ENCODE assay signal across 17 mouse cellular contexts in the genomic region with DNA sequence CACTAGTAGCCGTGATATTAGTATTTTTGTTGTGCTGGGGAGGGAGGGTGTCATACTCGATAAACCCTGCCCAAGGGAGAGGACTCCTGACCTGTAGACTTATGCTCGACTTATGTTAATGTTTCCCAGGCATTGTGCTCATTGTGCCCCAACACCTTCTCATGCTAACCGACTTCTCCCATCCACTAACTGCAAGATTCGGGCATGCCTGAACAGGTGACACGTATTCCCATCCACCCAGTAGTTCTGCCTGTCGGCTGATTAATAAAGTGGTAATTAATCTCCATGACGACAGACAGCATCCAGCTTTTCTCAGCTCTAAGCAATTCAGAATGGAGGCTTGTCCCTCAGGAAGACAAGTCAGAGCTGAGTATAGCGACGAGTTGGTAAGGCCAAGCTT. TPM values are rescaled to one million over a fixed set of nuclear protein-coding genes. Genes with fewer than 3 reads are reported as not detected.
DNase-seq lines count a peak whose midpoint lies in the region; ATAC-seq and TF ChIP-seq lines count a peak whose summit lies in the region.
"Had no signal": no experiment of that assay in that cellular context is flagged by ENCODE, and none has a peak within 500 bp of the region (broad histone marks: within the 10 kb centered on the region; RNA-seq: fewer than 3 reads in every experiment).

No protein-coding gene starts in this region.

- H3K4me2 ChIP-seq in embryonic facial prominence, embryonic 14.5 days (ENCODE audit: low read depth, low read length), result no peak overlapping the region
- H3K4me2 ChIP-seq in forebrain, embryonic 16.5 days (ENCODE audit: low read length), result no peak overlapping the region
- H3K4me2 ChIP-seq in kidney, postnatal 0 days (ENCODE audit: low read length), result no peak overlapping the region
- H3K4me2 ChIP-seq: midbrain, embryonic 11.5 days had no signal

- no peaks in the 10 kb centered on the region; the same call in 1 of the 2 replicates for H3K36me3 ChIP-seq in kidney, adult 2 months (ENCODE audit: control insufficient read depth, insufficient read depth, low read length)
- H3K36me3 ChIP-seq in embryonic facial prominence, embryonic 14.5 days (ENCODE audit: control insufficient read depth, insufficient read depth, low read length), result peaks cover 10% of the 10 kb centered on the region; the same call in 1 of the 2 replicates
- H3K36me3 ChIP-seq in forebrain, embryonic 16.5 days (ENCODE audit: control insufficient read depth, insufficient read depth), result peaks cover 5% of the 10 kb centered on the region
- H3K36me3 ChIP-seq in kidney, postnatal 0 days (ENCODE audit: insufficient read depth, low read length), result no peaks in the 10 kb centered on the region

- TF ChIP-seq POLR2A in kidney, adult 2 months (IDR thresholded peaks at IDR 0.05; ENCODE audit: low read depth, low read length), result no peak

- 50% methylated on average over 10 of the region's 10 CpGs for WGBS in kidney, adult 2 months
- 72% methylated on average over 10 of the region's 10 CpGs for WGBS in embryonic facial prominence, embryonic 14.5 days
- 56% methylated on average over 10 of the region's 10 CpGs for WGBS in forebrain, embryonic 16.5 days
- WGBS in kidney, postnatal 0 days, result 56% methylated on average over 10 of the region's 10 CpGs

- peak overlapping the region; percentile 58 for H3K27ac ChIP-seq in kidney, adult 2 months (ENCODE audit: insufficient read depth, low read depth, low read length)
- no peak overlapping the region for H3K27ac ChIP-seq in embryonic facial prominence, embryonic 14.5 days (replicated peaks; ENCODE audit: low read depth, low read length)
- H3K27ac ChIP-seq in forebrain, embryonic 16.5 days (ENCODE audit: low read length), result no peak overlapping the region; the same call in 1 of the 2 replicates
- H3K27ac ChIP-seq in kidney, postnatal 0 days, result 0 out of 2 replicates have a peak overlapping the region, but pooled peaks have one; percentile 36
- H3K27ac ChIP-seq: heart, adult 2 months had no signal

- ATAC-seq in embryonic facial prominence, embryonic 14.5 days (ENCODE audit: low read depth), result peak; percentile 18; the same call in 1 of the 2 replicates
- peak; percentile 84 for ATAC-seq in forebrain, embryonic 16.5 days
- ATAC-seq in kidney, postnatal 0 days (replicated peaks; ENCODE audit: low FRiP score, low read depth), result peak; percentile 88

- no peaks in the 10 kb centered on the region for H3K9me3 ChIP-seq in embryonic facial prominence, embryonic 14.5 days (ENCODE audit: control insufficient read depth, low read length)
- H3K9me3 ChIP-seq in forebrain, embryonic 16.5 days (ENCODE audit: control insufficient read depth, low read length), result no peaks in the 10 kb centered on the region
- no peaks in the 10 kb centered on the region for H3K9me3 ChIP-seq in kidney, postnatal 0 days (replicated peaks; ENCODE audit: low read length)

- H3K4me1 ChIP-seq in kidney, adult 2 months (ENCODE audit: control insufficient read depth, insufficient read depth, low read length), result peaks cover 17% of the 10 kb centered on the region; the same call in 1 of the 2 replicates
- H3K4me1 ChIP-seq in embryonic facial prominence, embryonic 14.5 days (ENCODE audit: control insufficient read depth, insufficient read depth, low read length), result no peaks in the 10 kb centered on the region
- H3K4me1 ChIP-seq in forebrain, embryonic 16.5 days (replicated peaks; ENCODE audit: control insufficient read depth, insufficient read depth, low read length), result no peaks in the 10 kb centered on the region; the same call in 1 of the 2 replicates
- H3K4me1 ChIP-seq in kidney, postnatal 0 days (replicated peaks; ENCODE audit: insufficient read depth, low read length), result 0 out of 2 replicates have a peak, but pooled peaks cover 5% of the 10 kb centered on the region

- TF ChIP-seq CTCF in kidney, adult 2 months (conservative IDR thresholded peaks at IDR 0.05; ENCODE audit: insufficient read depth, insufficient read length, low read depth, low read length), result no peak
- TF ChIP-seq CTCF in kidney, postnatal 0 days (IDR thresholded peaks at IDR 0.05; ENCODE audit: low read depth), result no peak

- H3K4me3 ChIP-seq in kidney, adult 2 months (ENCODE audit: insufficient read depth, low read depth, low read length), result no peak overlapping the region
- no peak overlapping the region for H3K4me3 ChIP-seq in embryonic facial prominence, embryonic 14.5 days (ENCODE audit: low read depth, low read length)
- no peak overlapping the region for H3K4me3 ChIP-seq in forebrain, embryonic 16.5 days (replicated peaks; ENCODE audit: low read length)
- H3K4me3 ChIP-seq in kidney, postnatal 0 days (replicated peaks; ENCODE audit: low read depth, low read length), result no peak overlapping the region
- H3K4me3 ChIP-seq: heart, adult 2 months had no signal

- peak; percentile 63 for DNase-seq in kidney, adult 2 months
- no peak for DNase-seq in kidney, postnatal 14 days
- peak; percentile 52 for DNase-seq in embryonic facial prominence, embryonic 14.5 days (ENCODE audit: low spot score)
- DNase-seq in kidney, postnatal 0 days (ENCODE audit: low spot score), result peak; percentile 10
- no peak for DNase-seq in cerebellum, adult 11-12 months
- no peak for DNase-seq in embryo, embryonic 9.5 days (ENCODE audit: extremely low spot score)
- DNase-seq: adrenal gland, postnatal 10 days; cerebellum, postnatal 14 days; gastrocnemius, postnatal 10 days; heart, adult 2 months; heart, postnatal 10 days; lung, adult 18-20 months; lung, postnatal 4 days; right cerebral cortex, postnatal 25 days; thymus, adult 2 months had no signal

- no peak overlapping the region for H3K9ac ChIP-seq in embryonic facial prominence, embryonic 14.5 days (ENCODE audit: low read depth, low read length)
- no peak overlapping the region for H3K9ac ChIP-seq in forebrain, embryonic 16.5 days (replicated peaks; ENCODE audit: low read depth, low read length)
- no peak overlapping the region for H3K9ac ChIP-seq in kidney, postnatal 0 days (ENCODE audit: low read depth, low read length)

- no peaks in the 10 kb centered on the region for H3K27me3 ChIP-seq in kidney, adult 2 months (replicated peaks; ENCODE audit: control insufficient read depth, insufficient read depth, low read length)
- H3K27me3 ChIP-seq in embryonic facial prominence, embryonic 14.5 days (replicated peaks; ENCODE audit: control insufficient read depth, insufficient read depth, low read length), result no peaks in the 10 kb centered on the region
- no peaks in the 10 kb centered on the region for H3K27me3 ChIP-seq in forebrain, embryonic 16.5 days (replicated peaks; ENCODE audit: control insufficient read depth, insufficient read depth, low read length)
- H3K27me3 ChIP-seq in kidney, postnatal 0 days (ENCODE audit: insufficient read depth, low read length), result no peaks in the 10 kb centered on the region

RNA-seq across cellular contexts. Expression of a gene that starts 13.3 kb away (rescaled TPM):
- 68.5 and 84.0 TPM in 2 replicates for polyA plus RNA-seq in kidney, adult 2 months (2012; rRNA removed)
- polyA plus RNA-seq in embryonic facial prominence, embryonic 14.5 days (2014; fragmentation: Nextera tagmentation; extraction: Ambion mirVana), result 29.3 and 36.2 TPM in 2 replicates
- polyA plus RNA-seq in forebrain, embryonic 16.5 days (2015; fragmentation: Nextera tagmentation; extraction: Ambion mirVana), result 40.8 and 43.9 TPM in 2 replicates
- polyA plus RNA-seq in kidney, postnatal 0 days (2015; fragmentation: Nextera tagmentation; extraction: Ambion mirVana), result 47.4 and 54.5 TPM in 2 replicates

RNA-seq across cellular contexts. Expression of a gene that starts 33.6 kb away (rescaled TPM):
- 28.0 and 29.2 TPM in 2 replicates for polyA plus RNA-seq in kidney, adult 2 months (2012; rRNA removed)
- polyA plus RNA-seq in embryonic facial prominence, embryonic 14.5 days (2014; fragmentation: Nextera tagmentation; extraction: Ambion mirVana), result 7.1 and 9.4 TPM in 2 replicates
- polyA plus RNA-seq in forebrain, embryonic 16.5 days (2015; fragmentation: Nextera tagmentation; extraction: Ambion mirVana), result 5.1 and 6.0 TPM in 2 replicates
- 10.1 and 17.8 TPM in 2 replicates for polyA plus RNA-seq in kidney, postnatal 0 days (2015; fragmentation: Nextera tagmentation; extraction: Ambion mirVana)

RNA-seq across cellular contexts. Expression of a gene that starts 35.2 kb away (rescaled TPM):
- polyA plus RNA-seq in kidney, adult 2 months (2012; rRNA removed), result 7.4 and 7.6 TPM in 2 replicates
- 14.3 and 15.6 TPM in 2 replicates for polyA plus RNA-seq in embryonic facial prominence, embryonic 14.5 days (2014; fragmentation: Nextera tagmentation; extraction: Ambion mirVana)
- polyA plus RNA-seq in forebrain, embryonic 16.5 days (2015; fragmentation: Nextera tagmentation; extraction: Ambion mirVana), result 27.2 and 30.7 TPM in 2 replicates
- 16.5 and 18.9 TPM in 2 replicates for polyA plus RNA-seq in kidney, postnatal 0 days (2015; fragmentation: Nextera tagmentation; extraction: Ambion mirVana)

RNA-seq across cellular contexts. Expression of a gene that starts 35.7 kb away (rescaled TPM):
- polyA plus RNA-seq in kidney, adult 2 months (2012; rRNA removed), result 15.5 and 18.4 TPM in 2 replicates
- 26.6 and 27.4 TPM in 2 replicates for polyA plus RNA-seq in embryonic facial prominence, embryonic 14.5 days (2014; fragmentation: Nextera tagmentation; extraction: Ambion mirVana)
- 17.5 and 21.2 TPM in 2 replicates for polyA plus RNA-seq in forebrain, embryonic 16.5 days (2015; fragmentation: Nextera tagmentation; extraction: Ambion mirVana)
- 14.5 and 15.4 TPM in 2 replicates for polyA plus RNA-seq in kidney, postnatal 0 days (2015; fragmentation: Nextera tagmentation; extraction: Ambion mirVana)

Comparison
In these comparisons a context has a peak if more than half of its experiments do, and no peak if none do; other contexts are left out.
1. DNase-seq: peak in kidney, adult 2 months (single experiment), embryonic facial prominence, embryonic 14.5 days (single experiment) and kidney, postnatal 0 days (single experiment); none in kidney, postnatal 14 days (single experiment), cerebellum, adult 11-12 months (single experiment) and embryo, embryonic 9.5 days (single experiment).
2. H3K27ac ChIP-seq: peak in kidney, adult 2 months (single experiment) and kidney, postnatal 0 days (single experiment); none in embryonic facial prominence, embryonic 14.5 days (single experiment) and forebrain, embryonic 16.5 days (single experiment).
3. ATAC-seq: peak in every context shown above with its lines; median percentile 88 in kidney, postnatal 0 days; 84 in forebrain, embryonic 16.5 days; 18 in embryonic facial prominence, embryonic 14.5 days.